Mouse (Mus musculus) MEL-GATA-1-ER (cell line): ENCODE data around the gene Susd6.
"Not testable (repeated sequence)": the region's sequence is repeated elsewhere in the genome, so short reads cannot be mapped to it uniquely, and the experiment has no call there.

Experiments
- DNase-seq: peaks from one replicate; pipeline ENCODE4 v3.0.0-alpha.2; 2012; ENCODE audit warnings: low read depth; ENCODE audit errors: extremely low read depth

The Susd6 gene

DNA sequence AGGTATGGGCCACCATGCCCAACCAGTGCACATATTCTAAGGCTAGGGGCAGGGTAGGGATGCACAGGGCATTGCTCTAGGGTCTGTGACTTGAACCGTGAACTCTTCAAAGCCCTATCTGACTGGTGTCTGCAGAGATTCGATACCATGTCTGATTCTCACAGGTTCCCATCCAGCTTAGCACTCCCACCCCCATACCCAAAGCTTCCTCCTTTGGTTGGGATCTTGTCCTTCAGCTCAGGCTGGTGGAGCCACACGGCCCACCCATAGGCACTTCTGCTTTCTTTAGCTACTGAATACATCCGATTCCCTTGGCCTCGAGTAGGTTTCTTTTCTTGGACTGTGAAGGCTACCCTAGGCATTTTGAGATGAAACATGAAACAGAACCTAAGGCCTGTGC is 5.3 kb upstream of the Susd6 start:
- peak; percentile 77 for DNase-seq

DNA sequence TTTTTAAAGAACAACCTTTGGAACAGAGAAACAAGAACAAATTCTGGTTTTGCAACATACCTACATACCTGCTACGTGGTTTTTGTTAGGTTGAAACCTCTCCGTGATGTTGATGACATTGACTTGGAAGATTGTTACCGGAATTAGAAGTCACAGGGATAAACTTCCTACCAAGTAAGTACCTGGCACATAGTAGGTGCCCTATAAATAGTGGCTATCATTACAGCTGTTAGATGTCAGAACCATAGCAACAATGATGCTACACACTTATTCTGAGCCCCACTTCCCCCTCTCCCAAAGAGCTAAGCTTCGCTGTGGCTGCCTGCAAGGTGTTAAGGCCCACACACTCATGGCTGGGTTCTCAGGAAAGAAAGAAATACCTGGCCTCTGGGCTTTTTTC is 4.7 kb upstream of the Susd6 start:
- no peak for DNase-seq

DNA sequence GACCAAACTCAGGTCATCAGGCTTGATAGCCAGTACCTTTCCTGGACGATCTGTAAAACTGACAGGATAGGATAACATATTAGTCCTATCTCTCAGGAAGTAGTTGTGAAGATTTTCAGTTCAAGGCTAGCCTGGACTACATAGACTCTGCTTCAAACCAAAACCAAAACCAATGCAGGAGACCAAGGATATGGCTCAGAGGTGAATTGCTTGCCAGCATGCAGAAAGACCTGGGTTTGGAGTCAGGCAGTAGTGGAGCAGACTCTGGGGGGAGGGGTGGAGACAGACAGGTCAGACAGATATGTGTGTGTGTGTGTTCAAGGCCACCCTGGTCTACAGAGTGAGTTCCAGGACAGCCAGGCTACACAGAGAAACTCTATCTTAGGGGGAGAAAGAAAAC is 3.7 kb upstream of the Susd6 start:
- no peak for DNase-seq

DNA sequence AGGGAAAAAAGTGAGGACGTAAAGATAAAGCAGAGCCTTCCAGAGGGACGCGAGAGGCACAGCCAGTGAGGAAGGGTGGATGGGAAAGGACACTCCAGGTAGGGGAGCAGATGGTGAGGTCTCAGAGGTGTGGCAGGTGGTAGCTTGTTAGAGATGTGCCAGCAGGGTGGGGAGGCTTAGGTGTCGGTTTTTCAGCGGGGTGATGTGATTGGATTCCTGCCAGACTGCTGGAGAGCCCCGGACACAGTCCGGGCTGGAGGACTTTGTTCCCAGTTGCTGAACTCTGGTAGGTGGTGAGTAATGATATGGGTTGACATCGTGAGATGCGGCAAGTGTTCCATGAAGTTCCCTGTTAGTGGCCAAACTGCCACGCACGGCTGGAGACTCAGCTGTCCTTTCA is 2.7 kb upstream of the Susd6 start:
- no peak for DNase-seq

DNA sequence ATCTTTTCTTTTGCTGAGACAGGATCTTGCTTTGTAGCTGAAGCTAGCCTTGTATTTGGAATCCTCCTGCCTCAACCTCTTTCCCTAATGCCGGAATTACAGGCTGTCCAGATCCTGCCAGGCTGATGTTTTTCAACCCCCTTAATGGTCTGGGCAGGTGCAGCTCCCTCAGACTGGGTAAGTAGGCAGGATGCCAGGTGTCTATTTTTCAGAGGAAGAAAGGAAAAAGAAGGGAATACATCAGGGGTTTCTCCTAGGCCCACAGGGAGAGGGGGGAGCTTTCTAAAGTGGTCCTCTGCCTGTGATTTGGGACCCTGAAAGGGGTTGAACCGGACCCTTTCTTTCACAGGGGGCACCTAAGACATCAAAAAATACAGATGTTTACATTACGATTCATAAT is 2.1 kb upstream of the Susd6 start:
- DNase-seq: no peak

DNA sequence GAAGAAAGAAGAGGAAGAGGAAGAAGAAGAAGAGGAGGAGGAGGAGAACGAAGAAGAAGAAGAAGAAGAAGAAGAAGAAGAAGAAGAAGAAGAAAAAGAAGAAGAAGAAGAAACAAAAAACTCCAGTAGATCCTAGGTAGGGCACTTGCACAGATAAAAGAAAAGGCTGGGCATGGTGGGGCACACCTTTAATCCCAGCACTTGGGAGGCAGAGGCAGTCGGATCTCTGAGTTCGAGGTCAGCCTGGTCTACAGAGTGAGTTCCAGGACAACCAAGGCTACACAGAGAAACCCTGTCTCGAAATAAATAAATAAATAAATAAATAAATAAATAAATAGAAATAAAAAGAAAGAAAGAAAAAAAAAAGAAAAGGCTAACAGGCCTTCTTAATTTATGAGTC is 1.0 kb upstream of the Susd6 start:
- not testable (repeated sequence) for DNase-seq

DNA sequence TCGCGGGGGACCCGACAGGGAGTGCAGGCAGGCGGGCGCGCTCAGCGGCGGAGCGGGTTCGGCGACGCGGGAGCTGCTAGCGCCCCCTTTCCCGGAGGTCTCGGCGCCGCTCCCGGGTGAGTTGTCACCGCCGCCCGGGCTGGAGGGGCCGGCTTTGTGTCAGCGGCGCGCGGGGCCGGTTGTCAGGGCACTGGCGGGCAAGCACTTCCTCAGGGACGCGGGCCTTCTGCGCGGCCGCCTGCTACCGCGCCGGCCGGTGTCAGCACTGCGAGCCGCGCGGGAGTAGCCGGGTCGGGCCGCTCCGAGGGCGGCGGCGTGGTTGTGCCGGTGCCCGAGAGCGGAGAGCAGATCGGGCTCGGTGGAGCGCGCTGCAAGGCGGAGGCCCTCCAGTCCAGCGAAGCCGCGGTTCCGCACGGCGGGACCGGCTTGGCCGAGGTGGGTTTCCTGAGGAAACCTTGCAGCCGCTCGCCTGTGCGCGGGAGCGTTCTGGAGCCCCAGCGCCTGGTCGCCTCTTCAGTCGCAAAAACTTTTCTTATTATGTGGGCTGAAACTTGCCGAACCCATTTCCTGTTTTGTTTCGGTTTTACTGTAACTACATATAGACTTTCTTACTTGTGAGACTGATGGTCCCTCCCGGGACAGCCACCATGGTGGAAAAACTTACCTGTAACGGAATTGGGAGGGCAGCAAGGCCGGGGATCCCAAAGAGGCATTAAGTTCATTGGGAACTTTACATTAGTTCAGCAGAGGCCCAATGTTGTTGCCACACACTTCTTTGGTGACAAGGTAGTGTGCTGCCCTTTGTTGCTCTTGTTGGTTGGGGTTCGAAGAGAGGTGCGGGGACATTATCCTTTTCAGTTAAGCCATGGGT is 625 bp downstream of the Susd6 start:
- no peak for DNase-seq

DNA sequence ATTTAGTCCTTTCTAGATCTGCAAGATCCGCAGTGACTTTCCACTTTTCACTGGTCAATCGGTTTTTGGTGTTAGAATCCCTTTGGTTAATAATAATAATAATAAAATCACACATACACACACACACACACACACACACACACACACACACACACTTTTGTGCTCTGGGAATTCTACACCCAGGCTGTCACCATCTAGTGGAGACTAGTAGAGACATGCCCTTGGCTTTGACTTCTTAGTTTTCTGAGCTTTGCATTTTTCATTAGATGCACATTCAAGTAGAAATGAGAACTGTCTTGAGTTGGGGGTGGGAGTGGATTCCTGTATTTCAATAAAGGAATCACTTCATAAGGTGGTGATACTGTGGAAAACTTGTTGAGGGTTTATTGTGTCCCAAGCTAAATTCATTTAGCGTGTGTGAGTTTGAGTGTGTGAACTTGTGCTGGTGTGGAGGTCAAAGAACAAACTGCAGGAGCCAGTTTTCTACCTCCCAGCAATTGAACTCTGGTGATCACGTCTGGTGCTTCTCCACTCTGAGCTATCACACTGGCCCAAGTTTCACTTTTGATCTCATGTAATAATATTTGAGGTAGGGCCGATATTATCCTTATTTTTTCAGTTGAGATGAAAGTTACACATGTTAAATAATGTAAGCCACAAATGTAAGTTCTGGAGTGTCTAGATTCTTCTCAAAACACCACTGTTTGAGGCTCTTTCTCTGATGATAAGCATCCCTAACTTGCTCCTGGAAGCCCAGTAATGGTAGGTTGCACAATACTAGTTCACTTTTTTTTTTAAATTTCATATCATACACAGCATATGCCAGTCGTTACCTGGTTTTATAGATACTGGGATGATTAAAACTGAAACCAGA is 1.5 kb downstream of the Susd6 start:
- DNase-seq: no peak

DNA sequence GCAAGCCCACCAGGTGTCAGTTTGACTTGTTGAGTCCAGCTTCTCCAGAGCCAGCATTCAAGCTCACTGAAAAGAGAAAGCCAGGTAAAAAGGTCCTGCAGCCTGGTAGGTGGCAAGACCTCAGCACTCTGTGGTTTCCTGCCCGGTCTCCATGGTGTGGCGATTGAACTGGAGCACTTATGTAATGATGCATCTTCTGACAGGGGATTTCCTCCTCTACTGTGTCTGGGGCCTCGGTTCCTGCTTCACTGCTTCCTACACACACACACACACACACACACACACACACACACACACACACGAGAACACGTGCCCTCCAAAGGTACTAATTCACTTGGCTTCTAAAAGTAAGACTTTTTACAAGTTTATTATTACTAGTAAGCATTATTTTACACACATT is 2.6 kb downstream of the Susd6 start:
- DNase-seq: no peak

DNA sequence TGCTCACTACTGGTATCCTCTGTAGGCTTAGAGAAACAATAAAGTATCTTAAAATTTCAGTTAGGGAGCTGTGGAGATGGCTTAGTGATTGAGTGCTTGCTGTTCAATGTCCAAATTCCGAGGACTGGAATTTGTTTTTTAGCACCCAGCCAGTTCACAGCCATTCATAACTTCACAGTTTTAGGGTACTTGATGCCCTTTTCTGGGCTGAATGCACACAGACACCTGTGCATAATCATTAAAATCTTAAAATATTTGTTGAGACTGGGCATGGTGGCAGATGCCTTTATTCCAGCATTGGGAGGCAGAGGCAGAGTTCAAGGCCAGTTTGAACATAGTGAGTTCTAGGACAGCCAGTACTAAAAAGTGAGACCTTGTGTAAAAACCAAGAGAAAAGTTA is 3.2 kb downstream of the Susd6 start:
- DNase-seq: no peak

DNA sequence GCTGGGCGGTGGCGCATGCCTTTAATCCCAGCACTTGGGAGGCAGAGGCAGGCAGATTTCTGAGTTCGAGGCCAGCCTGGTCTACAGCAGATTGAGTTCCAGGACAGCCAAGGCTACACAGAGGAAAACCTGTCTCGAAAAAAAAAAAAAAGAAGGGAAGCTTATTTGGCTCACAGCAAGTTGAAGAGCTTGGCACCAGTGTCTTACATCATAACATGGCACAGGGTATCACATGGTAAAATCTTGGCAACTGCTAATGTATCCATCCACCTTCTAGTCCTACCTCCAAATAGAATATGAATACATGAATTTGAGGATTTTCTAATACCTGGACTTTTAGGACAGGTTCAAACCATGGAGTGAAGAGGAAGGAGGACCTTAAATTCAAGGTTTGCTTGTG is 4.2 kb downstream of the Susd6 start:
- DNase-seq: no peak

DNA sequence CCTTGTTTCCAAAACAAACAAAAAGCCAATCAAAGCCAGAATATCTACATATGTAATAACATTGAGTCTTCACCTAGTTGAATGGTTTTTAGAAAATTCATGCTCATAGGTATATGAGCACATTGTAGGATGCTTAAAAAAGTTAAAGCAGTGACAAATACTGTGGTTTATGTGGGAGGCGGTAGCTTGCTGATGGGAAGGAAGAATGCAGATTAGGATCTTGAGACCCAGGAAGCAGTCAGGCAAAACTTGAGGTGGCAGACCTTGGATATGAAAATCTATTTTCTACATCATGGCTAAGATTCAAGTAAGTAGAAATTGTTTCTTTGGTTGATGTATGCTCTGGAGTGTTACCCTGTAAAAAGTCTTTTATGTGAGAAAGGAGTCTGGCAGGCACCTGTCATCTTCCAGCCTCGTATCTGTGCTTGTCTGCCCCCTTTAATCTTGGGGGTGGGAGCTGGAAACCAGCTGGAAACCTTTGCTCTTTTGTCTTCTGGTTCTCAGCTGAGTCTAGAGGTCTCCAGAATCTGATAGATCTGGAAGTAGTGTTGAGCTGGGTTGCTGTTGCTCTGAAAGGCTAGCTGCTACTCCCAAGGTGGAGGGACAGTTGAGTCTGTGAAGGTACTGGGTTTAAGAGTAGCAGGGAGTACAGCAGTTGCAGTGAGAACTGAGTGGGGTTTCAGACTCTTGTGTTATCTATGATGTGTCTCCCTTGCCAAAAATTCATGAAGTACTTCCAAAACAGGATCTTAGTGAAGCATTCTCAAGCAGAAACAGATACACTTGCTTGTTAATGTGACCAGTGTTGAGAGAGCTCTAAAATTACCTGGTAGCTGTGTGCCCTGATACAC is 4.8 kb downstream of the Susd6 start:
- DNase-seq: no peak

DNA sequence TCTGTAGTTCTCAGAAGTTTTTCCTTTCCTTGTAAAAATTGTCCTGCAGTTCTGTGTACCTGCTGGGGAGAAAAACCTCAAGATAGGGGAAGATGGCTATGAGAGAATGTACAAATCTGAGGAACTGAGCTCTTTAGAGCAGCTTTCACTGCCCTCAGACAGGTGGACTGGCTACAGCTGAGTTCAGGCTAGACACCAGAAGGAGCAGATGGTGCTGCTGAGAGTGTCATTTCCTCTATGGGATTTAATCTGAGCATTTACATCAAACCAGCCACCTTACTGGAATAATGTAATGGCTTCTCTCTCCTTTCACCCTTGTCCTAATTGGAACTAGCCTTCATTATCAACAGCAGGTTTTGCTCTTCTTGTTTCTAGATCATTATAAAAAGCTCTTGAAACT is 8.0 kb downstream of the Susd6 start:
- no peak for DNase-seq

DNA sequence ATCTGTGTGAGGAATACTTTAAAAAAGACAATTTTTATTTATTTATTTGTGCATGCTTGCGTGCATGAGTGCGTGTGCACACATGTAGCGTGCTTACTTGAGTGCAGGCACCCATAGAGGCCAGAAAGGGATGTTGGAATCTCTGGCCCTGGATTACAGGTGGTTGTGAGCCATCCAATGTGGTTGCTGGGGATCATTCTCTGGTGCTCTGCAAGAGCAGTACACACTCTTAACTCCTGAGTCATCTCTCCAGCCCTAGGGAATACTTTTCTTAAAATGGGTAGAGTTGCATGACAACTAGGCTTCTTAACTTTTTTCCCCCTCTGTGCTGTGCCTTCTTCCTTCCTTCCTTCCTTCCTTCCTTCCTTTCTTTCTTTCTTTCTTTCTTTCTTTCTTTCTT is 9.8 kb downstream of the Susd6 start:
- no peak for DNase-seq

DNA sequence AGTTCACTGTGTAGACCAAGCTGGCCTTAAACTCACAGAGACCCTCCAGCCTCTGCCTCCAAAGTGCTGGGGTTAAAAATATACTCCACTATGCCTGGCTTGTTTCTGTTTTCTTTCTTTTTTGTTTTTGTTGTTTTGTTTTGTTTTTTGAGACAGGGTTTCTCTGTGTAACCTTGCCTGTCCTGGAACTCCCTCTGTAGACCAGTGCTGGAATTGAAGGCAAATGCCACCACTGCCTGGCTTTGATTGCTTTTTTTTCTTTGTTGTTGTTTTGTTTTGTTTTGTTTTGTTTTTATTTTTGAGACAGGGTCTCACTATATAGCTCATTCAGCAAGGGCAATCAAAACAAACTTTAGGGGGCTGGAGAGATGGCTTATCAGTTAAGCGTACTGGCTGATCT is 11.1 kb downstream of the Susd6 start:
- no peak for DNase-seq

DNA sequence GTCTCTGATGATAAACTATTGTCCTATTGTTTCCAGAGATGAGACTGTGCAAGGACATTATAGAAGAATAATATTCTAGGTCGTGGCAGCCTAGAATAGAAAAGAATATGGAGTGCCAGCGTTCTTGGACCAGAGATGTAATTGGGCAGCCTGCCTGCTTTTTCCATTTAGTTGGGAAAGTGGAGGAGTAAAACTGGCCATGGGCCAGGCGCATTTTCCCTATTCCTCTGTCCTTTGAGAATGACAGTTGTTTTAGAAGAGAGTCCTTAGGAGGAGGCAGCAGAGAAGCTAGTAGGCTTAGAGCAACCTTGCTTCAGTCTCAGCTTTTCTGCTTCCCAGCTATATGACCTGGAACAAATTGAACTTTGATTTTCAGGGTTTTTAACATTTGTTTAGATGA is 13.6 kb downstream of the Susd6 start:
- DNase-seq: no peak

DNA sequence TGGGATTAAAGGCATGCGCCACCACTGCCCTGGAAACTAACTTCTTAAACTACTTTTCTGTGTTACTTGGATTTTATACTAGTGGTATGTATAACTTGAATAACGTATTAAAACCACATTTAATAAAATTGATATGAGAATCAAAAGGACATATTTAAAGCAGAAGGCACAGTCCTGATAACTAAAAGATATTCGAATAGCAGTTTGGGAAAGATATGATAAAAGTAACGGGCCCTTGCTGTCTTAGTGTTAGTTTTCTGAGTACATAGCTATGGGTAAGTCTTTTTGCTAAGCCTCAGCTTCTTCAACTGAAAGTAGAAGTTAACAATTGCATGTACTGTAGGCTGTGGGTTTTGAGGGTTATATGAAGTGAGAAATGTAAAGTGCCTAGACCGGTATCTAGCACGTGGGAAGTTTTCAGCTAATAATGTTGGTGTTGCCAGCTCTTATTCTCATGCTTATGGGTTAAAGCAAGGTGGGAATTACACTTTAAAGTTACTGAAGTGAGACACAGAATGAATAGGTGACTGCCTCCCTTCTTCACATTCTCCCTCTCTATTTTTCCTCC is 14.6 kb downstream of the Susd6 start:
- DNase-seq: no peak

DNA sequence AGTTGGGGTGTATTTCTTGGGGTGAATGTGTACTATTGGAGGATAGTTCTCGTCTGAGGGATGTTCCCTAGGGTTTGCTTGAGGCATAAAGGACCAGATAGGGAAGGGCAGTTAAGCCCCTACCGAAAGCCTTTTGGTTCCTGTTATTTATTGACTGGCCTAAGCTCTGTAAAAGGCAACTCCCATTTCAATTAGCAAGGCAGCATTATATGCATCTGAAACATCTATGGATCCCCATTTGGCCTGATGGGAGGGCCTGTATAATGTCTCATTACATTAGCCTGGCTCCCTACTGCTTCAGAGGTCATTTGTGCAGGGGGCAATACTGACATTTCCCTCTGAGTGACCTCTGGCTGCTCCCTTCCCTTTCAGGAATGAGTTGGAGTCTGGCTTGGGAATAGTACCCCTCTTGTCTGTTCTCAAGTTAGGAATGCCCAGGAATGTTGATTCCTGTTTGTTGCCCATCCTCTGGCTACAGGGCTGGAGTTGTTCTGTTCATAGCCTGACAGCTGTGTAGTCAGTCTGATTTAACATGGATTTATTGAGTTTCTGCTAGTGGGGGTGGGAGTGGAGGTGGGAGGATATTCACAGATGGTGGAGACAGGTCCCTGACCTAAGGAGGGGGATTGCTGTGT is 17.3 kb downstream of the Susd6 start:
- no peak for DNase-seq

DNA sequence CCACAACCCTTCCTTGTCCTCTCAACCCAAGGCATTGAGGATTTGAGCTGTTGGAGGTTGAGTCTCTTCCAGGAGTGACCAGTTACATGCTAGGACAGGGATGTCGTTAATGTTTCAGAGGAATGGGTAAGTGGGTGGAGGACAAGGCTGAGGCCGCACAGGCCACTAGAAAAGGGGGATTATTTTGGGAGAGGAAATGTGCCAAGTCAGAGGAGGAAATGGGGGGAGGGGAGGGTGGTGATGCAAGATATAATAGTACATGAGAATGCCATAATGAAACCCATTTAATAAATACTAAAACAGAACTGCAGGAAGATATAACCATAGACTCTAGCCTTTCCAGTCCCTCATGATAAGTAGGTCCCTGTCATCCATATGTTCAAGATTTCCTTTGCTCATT is 19.7 kb downstream of the Susd6 start:
- no peak for DNase-seq

DNA sequence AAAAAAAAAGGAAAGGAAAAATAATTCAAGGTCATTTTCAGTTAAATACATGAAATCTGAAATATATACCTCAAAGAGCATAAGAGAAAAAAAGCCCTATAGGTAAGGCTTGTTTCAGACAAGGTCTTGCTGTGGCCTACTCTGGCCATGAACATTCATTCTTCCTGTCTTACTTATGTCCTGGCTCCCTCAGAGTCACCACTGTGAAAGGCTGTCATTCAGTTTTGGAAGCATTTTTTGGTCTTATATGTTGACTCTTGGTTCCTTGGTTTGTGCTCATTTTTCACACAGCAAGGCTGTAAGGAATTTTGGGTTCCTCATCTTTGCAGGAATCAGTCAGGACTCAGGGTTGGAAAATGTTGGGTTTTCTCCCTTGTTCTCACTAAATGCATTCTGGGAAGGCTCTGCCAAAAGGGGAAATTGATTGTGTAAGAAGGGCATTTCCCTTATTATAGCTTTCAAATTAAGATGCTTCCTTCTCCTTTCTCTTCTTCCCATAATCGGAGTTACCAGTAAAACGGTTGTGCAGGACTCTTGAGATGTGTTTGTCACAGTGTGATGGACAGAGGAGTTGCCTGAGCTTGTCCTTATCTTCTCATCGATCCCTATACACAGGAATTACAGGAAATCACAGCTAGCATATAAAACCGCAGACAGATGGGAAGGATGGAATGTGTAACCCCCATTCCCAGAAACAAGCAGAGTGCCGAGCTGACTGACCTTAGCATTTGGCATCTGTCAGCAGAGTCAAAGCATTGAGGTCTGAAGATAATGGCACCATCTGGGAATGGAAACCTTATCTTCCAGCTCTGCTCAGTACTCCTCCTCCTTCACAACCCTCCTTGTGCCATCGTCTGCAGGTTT is 21.6 kb downstream of the Susd6 start:
- no peak for DNase-seq
